ENCODE assay signal across 13 mouse cellular contexts in the genomic region with DNA sequence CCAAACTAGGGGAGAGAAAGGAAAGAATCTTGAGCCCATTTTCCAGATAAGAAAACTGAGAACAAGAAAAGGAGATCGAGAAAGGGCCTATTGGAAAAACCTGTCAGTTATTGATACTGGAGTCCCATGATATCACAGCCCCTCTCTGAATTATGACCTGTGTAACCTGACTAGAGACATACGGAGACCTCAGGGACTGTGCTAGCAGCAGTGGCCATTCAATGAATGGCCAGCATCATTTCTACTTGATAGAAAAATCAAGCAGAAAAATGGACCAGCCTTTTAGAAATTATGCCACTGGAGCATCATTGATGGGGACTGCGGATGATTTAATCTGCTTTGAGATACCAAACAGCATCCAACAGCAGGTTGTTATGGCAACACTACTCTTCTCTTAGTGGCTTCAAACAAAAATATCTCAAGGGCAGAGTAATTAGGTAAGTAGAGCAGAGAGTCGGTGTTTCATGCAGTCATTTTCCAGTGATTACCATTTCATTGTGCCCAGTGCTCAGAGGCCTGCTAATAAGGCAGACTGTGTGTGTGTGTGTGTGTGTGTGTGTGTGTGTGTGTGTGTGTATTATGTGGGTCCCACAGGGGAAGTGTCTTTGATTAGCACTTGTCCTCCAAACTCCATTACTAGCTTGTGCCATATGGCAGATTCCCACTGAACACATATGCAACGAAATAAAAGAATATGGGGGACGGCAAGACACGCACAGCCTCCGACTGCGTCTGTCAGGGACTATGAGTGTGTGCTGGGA. TPM values are rescaled to one million over a fixed set of nuclear protein-coding genes. Genes with fewer than 3 reads are reported as not detected.
DNase-seq lines count a peak whose midpoint lies in the region; ATAC-seq and TF ChIP-seq lines count a peak whose summit lies in the region.
"Had no signal": no experiment of that assay in that cellular context is flagged by ENCODE, and none has a peak within 500 bp of the region (broad histone marks: within the 10 kb centered on the region; RNA-seq: fewer than 3 reads in every experiment).

No protein-coding gene starts in this region.

- H3K4me3 ChIP-seq in embryonic fibroblast, embryonic 13.5 days (ENCODE audit: insufficient read depth, low read length): no peak overlapping the region
- H3K4me3 ChIP-seq in hindbrain, postnatal 0 days (ENCODE audit: low read length): no peak overlapping the region
- H3K4me3 ChIP-seq in midbrain, embryonic 14.5 days (replicated peaks; ENCODE audit: low read depth, low read length): no peak overlapping the region

- no peak overlapping the region for H3K9ac ChIP-seq in hindbrain, postnatal 0 days (replicated peaks; ENCODE audit: low read length)
- no peak overlapping the region for H3K9ac ChIP-seq in midbrain, embryonic 14.5 days (replicated peaks; ENCODE audit: low read length)

- no peaks in the 10 kb centered on the region for H3K9me3 ChIP-seq in hindbrain, postnatal 0 days (ENCODE audit: low read length)
- H3K9me3 ChIP-seq in midbrain, embryonic 14.5 days (ENCODE audit: control insufficient read depth, low read length): no peaks in the 10 kb centered on the region

- no peak for TF ChIP-seq CTCF in embryonic fibroblast, embryonic 13.5 days (IDR thresholded peaks at IDR 0.05; ENCODE audit: borderline replicate concordance, insufficient read depth, low read length)
- no peak for TF ChIP-seq CTCF in hindbrain, postnatal 0 days (IDR thresholded peaks at IDR 0.05; ENCODE audit: low read depth)

- H3K27me3 ChIP-seq in hindbrain, postnatal 0 days (ENCODE audit: insufficient read depth, low read length): no peaks in the 10 kb centered on the region
- no peaks in the 10 kb centered on the region for H3K27me3 ChIP-seq in midbrain, embryonic 14.5 days (ENCODE audit: control insufficient read depth, insufficient read depth, low read length)

- WGBS in hindbrain, postnatal 0 days: 44% methylated on average over 9 of the region's 9 CpGs
- WGBS in midbrain, embryonic 14.5 days: 58% methylated on average over 9 of the region's 9 CpGs

- no peak overlapping the region for H3K4me2 ChIP-seq in hindbrain, postnatal 0 days (ENCODE audit: low read depth, low read length)
- H3K4me2 ChIP-seq in midbrain, embryonic 14.5 days (ENCODE audit: low read length): no peak overlapping the region

- peak overlapping the region; percentile 44; the same call in 1 of the 2 replicates for H3K27ac ChIP-seq in embryonic fibroblast, embryonic 13.5 days (ENCODE audit: insufficient read depth, low read length)
- peak overlapping the region; percentile 21; the same call in 1 of the 2 replicates for H3K27ac ChIP-seq in hindbrain, postnatal 0 days
- peak overlapping the region; percentile 49 for H3K27ac ChIP-seq in midbrain, embryonic 14.5 days (replicated peaks; ENCODE audit: low read depth, low read length)

- ATAC-seq in hindbrain, postnatal 0 days: peak; percentile 86
- peak; percentile 82 for ATAC-seq in midbrain, embryonic 14.5 days (ENCODE audit: low FRiP score, low TSS enrichment)

- H3K36me3 ChIP-seq in hindbrain, postnatal 0 days (ENCODE audit: insufficient read depth, low read length): no peaks in the 10 kb centered on the region
- no peaks in the 10 kb centered on the region for H3K36me3 ChIP-seq in midbrain, embryonic 14.5 days (ENCODE audit: control insufficient read depth, insufficient read depth, low read length)

- peak; percentile 1 to 16 for DNase-seq in cerebellum, postnatal 14 days
- DNase-seq in cerebellum, postnatal 36 days: no peak
- peak; percentile 54 for DNase-seq in hindbrain, postnatal 0 days (ENCODE audit: low spot score)
- DNase-seq in midbrain, embryonic 14.5 days: peak; percentile 65
- DNase-seq in T-cell, adult 2 months (ENCODE audit: low spot score): no peak
- DNase-seq in thymus, postnatal 14 days: no peak
- no peak for DNase-seq in urinary bladder, postnatal 36 days (ENCODE audit: low spot score in 2 of 2)
- DNase-seq: cerebellum, adult 2 months; gastrocnemius, postnatal 14 days; kidney, adult 9 months; thymus, postnatal 36 days had no signal

- H3K4me1 ChIP-seq in embryonic fibroblast, embryonic 13.5 days (ENCODE audit: control insufficient read depth, insufficient read depth, low read length): peaks cover 13% of the 10 kb centered on the region
- no peaks in the 10 kb centered on the region for H3K4me1 ChIP-seq in hindbrain, postnatal 0 days (ENCODE audit: insufficient read depth, low read length)
- H3K4me1 ChIP-seq in midbrain, embryonic 14.5 days (ENCODE audit: control insufficient read depth, insufficient read depth, low read length): peaks cover 6% of the 10 kb centered on the region; the same call in 1 of the 2 replicates

- no peak for TF ChIP-seq POLR2A in embryonic fibroblast, embryonic 13.5 days (IDR thresholded peaks at IDR 0.05; ENCODE audit: low read depth, low read length)

RNA-seq across cellular contexts. Expression of a gene that starts 16.6 kb away (rescaled TPM):
- 12.9 and 18.2 TPM in 2 replicates for polyA plus RNA-seq in embryonic fibroblast, embryonic 13.5 days (2011; ENCODE audit: insufficient read length, low read depth, missing spikeins)
- 69.6 and 81.5 TPM in 2 replicates for total RNA-seq in hindbrain, postnatal 0 days (2014; rRNA removed)
- polyA plus RNA-seq in hindbrain, postnatal 0 days (2015; fragmentation: Nextera tagmentation; extraction: Ambion mirVana): 99.5 and 100 TPM in 2 replicates
- 47.2 and 48.7 TPM in 2 replicates for polyA plus RNA-seq in midbrain, embryonic 14.5 days (2014; fragmentation: Nextera tagmentation; extraction: Ambion mirVana)
- total RNA-seq: MEL had no signal

Comparison
In these comparisons a context has a peak if more than half of its experiments do, and no peak if none do; other contexts are left out.
1. DNase-seq: peak in cerebellum, postnatal 14 days (2 of 2), hindbrain, postnatal 0 days (single experiment) and midbrain, embryonic 14.5 days (single experiment); none in cerebellum, postnatal 36 days (0 of 2), T-cell, adult 2 months (single experiment), thymus, postnatal 14 days (single experiment) and urinary bladder, postnatal 36 days (0 of 2).
2. Peak in every context shown above with its lines, with median percentiles within 50 percentile points of each other: H3K27ac ChIP-seq.